Mouse (Mus musculus) frontal cortex, adult 2 months (tissue): ENCODE results near the gene Ctbp2. TPM values are rescaled to one million over a fixed set of nuclear protein-coding genes. Genes with fewer than 3 reads are reported as not detected.
A peak's percentile ranks its signal among the peaks of the same experiment; 100 is the strongest.

Source experiments
- DNase-seq, 2 experiments: peaks; one replicate each; pipeline ENCODE4 v3.0.0; 2022; ENCODE audit warnings: low spot score in 1 of 2; ENCODE audit errors: extremely low spot score in 1 of 2
- polyA plus RNA-seq: library from polyadenylated mRNA; depleted of rRNA; stranded (reverse); fragments of >200 nt; gene quantifications from 2 replicates; pipeline ENCODE4 v1.2.3, GENCODE M21; 2012

Gene Ctbp2
- polyA plus RNA-seq, 1 experiment: 59.6 TPM

DNA sequence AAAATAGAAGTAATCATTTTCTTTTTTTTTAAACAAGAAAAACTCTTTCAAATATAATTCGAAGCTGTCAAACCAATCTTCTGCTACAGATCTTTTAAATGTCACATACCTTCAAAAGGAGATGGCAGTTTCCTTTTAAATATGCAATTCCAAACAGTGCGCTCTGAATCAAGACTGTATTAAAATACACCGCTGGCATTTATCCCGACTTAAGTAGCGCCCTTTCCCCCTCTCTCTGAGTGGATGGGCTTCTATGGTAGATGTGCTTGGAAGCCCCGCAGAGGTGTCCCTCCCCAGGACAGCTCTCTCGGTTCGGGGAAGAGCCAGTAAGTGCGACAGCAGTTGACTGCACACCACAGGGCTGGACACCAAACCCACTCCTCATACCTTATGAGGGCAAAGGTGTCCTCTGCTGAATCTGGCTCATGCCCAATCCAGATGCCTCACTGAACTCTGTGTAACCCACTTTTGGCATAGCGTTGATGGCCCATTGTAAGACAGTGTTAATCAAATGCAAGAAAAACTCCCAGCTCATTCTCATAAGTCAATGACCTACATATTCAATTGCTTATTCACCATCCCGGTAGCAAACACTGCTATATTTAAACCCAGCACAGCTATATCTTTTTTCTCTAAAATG lies 34.4 kb downstream of the Ctbp2 start:
- DNase-seq: no peak

DNA sequence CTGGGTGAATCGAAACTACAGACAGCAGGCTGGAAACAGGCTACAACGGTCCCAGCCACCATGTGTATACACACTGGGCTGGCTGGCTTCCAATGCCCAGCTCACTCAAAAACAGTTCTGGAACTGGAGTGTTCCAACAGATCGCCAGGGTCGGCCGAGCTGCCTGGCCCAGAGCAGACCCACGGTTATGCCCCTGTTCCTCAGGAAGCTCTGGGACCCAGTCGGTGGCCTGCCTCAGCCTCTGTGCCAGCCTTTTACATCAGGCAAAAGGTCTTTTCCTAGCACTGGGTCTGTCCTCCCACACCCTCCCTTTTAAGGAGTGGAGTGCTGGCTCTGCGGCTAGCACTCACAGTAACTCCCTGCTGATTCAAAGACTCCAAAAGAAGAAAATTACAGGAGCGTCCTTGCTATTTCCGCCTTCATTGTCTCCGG lies 35.3 kb downstream of the Ctbp2 start:
- peak; percentile 25 to 53 for DNase-seq

DNA sequence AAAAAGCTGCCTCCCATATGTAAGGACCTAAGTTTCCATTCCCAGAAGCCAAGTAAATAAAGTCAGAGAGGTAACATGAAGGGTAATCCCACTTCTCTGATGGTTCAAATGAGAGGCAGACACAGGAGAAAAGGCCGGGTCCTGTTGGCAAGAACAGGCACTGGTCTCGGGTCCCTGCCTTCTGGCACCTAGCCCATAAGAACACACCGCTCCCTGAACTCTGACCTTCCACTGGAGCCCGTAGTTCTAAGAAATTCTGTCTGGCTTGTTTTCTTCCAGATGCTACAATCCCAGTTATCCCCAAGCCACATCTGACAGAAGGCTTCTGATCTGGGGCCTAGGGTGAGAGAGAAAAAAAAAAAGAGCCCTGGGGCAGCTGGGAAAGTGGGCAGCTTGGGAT lies 35.7 kb downstream of the Ctbp2 start:
- no peak for DNase-seq

DNA sequence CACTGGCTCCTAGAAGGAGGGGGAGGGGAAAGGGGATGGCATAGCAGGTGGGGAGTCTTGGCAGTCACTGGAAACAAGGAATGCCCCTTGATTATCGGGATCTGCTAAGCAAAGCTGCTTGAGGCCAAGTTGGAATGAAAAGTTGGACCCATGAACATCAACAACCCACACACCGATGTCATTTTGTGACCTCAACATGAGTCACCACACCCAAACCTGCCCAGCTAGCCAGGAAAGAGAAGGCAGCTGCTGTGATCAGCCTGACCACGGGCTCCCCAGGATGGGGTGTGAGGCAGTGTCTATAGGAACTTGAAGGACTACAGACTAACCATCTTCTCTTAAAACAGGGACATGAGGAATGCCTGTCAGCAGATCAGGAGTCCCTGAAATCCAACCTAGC lies 38.7 kb downstream of the Ctbp2 start:
- DNase-seq: no peak

DNA sequence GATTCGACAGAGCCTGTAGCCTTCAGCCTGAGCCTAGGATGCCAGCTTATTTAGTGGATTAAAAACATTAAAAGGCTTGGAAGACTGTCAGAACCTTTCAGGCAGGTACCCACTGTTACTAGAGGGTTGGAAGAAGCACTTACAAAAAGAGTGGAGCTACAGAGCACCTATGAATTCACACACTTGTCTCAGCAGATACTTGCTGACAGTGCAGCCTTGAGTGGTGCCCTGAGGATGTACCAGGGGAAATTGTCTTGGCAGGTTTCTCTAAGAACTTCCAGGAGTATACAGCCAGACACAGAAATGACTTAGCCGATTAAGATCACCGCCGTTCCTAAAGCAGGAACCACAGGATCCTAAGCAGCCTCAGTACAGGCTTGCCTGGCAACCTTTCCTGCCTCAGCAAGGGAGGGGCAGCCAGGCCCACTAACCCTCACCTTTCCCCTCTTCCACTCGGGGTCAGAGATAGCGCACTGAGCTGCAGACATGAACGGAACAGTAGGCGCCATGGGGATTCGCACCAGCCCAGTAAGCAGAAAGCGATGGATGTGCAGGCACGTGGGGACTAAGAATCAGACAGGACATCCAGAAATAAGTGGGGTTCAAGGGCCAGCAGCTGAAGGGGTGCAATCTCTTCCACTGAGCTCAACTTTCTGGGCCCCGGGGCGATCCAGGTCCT lies 40.1 kb downstream of the Ctbp2 start:
- DNase-seq: no peak

DNA sequence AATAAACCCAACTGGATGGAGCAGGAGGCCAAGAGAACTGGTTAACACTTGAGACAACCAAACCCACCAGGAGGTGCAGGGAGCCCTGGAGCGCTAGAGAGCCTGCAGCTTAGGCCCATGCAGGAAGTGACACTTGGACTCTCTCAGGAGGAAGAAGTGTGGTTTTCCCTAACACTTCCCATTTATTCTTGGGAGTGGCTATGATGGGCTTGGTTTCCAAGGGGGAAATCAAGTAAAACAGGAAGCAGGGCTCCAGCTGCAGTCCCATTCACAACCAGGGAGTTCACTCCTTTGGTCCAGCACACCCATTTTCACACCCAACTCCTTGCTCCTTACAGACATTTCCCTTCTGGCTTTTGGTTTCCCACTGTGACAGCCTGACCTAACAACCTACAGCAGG lies 45.2 kb downstream of the Ctbp2 start:
- DNase-seq: no peak

DNA sequence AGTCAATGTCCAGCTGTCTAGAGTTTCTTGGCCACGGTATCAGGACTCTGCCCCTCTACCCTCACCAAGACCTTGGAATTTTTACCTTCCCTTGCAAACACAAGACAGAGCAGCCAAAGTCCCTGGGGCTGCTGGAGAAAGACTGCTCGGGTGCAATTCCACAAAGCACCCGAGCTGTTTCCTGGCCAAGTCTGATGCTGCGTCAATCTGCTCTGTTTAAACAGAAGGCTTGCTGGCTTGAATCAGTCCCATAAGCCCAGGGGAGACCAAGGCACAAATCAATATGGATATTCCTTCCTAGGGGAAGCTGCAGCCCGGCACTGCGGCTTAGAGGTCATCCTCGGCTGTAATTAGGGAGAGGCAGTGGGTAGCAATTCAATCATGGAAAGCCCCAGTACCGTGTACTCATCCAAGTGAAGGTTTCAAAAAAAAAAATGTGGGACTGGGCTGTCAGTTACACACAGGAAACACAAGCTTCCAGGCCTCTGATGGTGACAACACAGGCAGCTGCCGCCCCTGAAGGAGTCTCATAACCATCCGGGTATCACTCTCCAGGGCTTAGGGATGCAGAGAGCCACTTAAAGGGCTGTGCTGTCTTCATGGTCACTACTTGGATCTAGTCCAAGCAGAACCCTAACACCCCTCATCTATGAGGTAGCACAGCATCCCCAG lies 49.6 kb downstream of the Ctbp2 start:
- DNase-seq: no peak

DNA sequence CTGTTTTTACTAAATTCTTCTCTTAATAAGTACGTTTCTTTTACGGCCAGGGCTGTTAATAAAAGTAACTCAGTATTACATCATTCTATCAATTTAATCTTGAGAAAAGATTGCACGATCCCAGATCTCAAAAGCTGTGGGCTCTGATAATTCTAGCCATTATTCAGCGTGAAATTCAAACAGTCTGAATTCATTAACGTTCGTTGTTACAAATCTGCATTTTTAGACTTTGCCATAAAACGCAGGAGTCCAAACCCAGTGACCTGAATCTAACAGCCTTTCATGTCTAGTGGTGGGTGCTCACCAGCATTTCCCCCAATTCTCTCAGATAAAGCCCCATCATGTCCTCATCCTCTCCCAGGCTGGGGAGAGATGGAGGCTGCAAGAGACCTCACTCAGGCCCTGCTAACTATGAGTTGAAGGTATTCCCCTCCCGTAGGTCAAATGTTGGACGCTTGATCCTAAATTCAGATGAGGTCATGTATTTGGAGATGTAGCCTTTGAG lies 51.0 kb downstream of the Ctbp2 start:
- no peak for DNase-seq

DNA sequence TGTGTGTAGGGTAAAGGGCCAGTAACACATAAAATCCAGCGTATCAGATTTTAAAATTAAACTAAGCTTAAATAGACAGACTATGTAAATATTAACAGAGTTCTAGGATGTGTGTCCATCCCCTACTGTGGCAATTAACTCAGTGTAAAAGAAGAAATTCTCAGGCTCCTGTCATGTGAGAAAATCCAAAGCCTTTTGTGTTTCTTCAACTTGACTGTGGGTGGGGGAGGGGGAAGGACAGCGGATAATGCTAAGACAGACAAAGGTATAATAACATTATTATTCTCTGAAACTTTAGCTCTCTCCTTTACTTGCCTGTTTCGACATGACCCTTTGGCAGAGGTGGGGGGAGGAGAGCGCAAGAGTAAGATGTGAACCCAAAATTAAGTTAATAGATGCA lies 51.6 kb downstream of the Ctbp2 start:
- DNase-seq: no peak

DNA sequence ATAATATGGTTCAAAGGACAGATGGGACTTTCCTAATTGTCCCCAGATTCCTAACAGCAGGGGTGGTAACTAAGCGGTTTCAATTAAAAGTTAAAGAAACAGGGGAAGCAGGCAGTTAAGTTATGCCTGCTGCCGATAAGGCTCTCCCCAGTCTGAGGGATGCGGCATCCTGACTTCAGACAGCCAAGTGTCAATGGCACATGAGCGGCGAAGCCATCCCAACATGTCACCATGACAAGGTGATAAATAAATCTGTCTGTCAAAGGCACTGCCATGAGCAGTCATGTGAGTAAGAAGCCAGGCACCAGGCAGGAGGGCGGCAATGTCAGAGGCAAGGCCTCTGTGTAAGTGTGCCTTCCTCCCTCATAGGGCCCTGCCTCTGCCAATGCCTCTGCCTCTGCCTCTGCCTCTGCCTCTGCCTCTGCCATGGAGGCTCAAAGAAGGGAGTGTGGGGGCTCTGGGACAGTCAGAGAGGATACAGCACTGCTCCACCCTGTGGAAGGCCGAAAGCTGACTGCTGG lies 56.8 kb downstream of the Ctbp2 start:
- DNase-seq: no peak

DNA sequence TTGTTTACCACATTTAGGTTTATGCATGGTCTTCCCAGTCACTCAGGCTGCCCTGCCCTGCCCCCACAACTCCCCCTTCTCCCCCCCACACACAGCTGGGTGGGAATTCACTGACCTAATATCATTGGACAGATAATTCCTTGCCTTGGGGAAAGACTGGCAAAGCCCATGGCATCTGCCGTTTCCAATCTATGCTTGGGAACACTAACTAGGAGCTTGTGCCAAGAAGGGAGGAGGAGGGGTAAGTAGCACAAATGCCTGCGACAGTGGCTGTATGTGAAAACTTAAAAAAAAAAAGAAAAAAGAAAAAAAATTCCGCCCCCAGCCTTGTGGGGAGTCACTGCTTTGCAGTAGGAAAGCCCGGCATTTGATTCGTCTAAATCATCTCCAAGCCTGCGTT lies 57.4 kb downstream of the Ctbp2 start:
- DNase-seq: peak; percentile 57 to 80

DNA sequence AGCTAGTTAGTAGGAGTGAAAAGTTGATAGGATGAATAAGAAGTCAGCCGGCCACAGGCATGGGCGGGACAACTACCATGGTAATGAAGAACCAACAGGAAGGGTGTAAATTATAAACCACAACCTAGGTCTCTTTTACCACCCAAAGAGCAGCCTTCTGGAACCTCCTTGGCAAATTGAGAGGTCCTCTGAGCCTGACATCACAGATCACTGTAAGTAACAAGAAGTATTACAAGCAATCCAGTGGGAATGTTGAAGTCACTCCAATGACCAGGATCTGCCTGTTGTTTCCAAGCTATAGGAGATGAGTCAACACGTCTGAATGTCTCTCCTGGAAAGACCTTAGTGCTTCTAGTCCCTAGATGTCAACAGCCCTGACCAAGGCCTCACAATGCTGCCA lies 62.1 kb downstream of the Ctbp2 start:
- no peak for DNase-seq

DNA sequence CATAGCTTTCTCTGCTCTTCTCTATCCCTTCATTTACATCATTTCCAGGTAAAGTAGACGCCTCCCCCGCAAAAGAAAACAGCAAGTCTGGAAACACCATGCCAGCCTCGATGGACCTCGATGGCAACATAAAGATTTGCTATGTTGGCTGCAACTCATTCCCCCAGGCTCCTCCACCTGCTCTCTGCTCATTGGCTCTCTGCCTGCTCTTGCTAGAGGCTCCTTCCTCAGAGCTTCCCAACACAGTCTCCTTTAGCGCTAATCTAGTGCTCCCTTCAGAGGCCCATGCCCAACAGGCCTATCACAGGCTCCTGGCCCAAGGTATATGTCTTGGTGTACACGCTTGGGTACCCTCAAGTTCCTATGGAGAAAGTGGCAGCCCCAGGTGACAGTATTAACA lies 64.0 kb downstream of the Ctbp2 start:
- no peak for DNase-seq

DNA sequence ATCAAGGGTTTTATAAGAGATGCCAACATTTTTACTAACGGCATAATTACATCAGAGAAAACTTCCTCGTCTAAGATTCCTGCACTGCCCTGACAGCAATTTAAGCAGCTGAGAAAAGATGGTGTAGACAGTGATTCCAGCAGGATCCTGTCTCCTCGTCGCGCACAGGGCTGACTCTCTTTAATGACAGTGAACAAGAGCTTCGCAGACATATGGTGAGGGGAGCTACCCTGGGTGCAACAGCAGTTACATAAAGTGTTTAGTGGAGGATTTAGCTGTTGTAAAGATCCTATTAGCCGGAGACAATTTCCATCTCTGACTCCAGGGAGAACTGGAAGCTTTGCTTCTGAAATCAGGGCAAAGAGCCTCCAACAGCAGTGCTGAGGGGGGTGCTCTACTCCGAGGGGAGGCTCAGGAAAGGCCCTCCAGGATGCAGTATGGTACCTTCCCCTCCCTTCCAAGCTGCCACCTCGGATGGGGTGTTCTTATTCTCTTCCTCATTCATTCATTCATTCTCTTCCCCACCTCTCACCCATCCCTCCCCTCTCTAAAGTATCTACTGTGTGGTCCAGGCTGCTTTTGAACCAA lies 64.5 kb downstream of the Ctbp2 start:
- DNase-seq: peak in 1 of 2 experiments; percentile 30

DNA sequence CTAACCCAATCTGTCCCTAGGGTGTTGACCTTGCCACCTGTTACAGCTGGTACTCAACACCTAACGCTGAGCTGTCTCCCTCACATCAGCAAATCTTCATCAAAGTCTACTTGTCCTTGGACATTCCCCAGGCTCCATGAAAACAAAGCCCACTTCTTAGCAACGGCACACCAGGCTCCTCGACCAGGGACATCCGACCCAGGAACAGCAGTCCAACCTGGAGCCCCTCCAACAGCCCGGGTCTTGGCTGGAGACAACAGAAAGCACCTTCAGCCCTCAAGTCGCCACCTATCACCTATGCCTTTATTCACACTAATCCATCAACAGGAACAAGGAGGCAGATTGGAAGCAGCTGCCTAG lies 65.0 kb downstream of the Ctbp2 start:
- no peak for DNase-seq

DNA sequence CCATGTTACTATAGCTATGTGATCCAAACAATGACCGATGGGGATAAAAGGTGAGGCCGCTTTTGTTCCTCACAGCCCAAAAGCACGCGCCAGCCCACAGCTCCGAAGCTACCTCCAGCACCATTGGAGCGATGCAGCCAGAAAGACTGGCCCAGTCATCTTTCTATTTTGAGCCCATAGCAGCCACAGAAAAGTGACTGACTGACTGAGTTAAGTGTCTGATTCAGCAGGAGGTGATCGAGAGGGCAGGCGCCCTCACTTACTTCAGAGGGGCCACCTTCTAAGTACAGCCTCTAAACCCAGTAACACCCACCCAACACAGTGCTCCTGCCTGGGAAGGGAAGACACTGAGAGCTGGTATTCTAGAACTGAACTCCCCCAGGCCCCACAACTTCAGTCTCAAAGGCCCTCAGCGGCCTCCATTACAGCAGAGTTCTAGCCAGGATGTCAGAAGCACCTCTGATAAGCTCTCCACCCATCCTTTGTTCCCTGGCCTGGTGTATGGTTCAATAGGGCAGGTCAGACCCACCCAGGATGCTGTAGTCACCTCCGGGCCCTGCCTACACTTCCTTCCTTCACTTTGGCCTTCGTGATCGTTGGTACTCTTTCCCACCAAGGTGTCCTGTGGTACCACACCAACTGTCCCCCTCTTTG lies 65.5 kb downstream of the Ctbp2 start:
- no peak for DNase-seq

DNA sequence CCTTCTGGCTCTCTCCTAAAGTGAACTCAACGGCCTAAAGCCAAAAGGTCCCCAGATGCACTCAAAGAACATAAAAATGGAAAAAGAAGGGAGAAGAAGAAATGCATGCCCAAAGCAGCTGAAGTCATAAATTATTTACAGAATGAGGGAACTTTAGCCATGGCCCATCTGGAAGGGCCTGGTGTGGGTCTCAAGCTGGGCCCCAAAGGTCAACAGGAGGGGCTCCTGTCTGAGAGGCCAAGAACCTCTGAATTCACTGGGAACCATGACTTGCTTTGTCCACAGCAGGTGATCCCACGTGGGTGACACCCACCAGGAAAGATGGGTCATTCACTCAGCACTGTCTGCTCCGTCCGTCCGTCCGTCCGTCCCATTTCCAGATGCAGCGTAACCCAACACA lies 67.2 kb downstream of the Ctbp2 start:
- DNase-seq: no peak

DNA sequence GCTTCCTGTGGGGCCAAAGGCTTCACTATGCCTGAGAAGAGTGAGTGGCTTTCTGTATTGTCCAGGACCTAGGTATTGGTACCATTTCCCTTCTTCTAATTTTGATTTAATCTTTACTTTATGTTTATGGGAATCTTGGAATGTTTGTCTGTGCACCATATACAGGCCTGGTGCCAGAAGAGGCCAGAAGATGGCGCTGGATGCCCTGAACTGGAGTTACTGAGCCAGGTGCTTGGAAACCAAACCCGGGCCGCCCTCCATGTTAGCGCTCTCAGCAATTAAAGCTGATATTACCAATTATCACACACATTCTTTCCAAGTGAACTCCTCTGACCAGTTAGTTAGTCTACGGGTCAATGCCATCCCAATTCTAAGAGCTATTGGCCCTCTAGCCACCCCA lies 69.7 kb downstream of the Ctbp2 start:
- no peak for DNase-seq

DNA sequence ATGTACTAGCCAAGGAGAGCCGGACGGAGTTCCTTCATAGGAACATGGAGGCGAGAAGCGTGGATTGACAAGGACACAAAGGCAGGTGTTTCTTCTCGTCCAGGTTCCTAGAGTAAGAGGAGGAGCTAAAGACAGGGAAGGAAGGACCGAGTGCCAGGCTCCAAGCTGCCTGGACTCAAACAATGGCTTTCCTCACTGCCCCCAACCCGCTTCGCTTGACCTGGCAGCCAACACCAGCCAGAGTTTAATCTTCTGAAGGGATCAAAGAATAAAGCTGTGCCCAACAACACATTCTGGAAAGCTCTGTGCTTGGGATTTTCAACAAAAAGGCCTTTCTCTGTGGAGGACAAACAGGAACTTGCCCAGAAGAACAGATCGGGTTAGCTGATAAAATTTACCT lies 70.4 kb downstream of the Ctbp2 start:
- no peak for DNase-seq

DNA sequence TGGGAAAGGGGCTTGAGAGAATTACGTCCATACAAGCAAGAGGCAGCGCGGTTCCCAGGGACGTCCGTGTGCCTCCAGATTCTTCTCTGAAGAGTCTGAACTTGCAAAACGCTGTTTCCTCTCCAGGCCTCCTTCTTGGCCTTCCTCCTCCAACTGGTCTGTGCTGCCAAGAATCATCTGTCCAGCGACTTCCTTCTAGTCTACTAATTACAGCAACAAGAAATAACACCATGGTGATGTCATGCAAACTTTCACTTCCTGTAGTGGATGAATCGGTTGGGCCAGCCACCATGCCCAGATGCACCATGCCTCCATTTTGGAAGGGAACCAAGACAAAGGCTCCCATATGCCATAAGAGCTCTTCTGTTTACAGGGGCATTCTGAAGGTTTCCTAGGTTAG lies 71.3 kb downstream of the Ctbp2 start:
- DNase-seq: no peak

DNA sequence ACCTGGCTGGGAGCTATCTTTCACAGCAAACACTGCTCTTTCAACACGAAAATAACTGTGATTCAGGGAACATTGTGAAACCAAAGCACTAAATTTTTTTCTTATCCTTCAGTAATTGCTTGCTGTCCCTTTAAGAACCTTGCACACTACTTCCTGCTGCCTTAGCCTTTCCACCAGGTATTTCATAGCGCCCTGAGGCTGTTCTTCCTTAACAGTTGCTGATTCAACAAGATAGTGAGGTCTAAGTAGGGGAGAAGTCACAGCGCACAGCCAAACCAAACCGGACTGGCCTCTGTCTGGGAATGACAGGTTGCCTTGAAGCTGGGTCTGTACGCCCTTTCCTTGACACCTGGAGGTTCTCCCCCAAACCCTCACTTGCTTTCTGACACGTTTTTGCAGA lies 73.5 kb downstream of the Ctbp2 start:
- no peak for DNase-seq
